Mouse (Mus musculus) left cerebral cortex, postnatal 25 days (tissue): ENCODE data around the gene Spock2. TPM values are rescaled to one million over a fixed set of nuclear protein-coding genes. Genes with fewer than 3 reads are reported as not detected.
"Not testable (repeated sequence)": the region's sequence is repeated elsewhere in the genome, so short reads cannot be mapped to it uniquely, and the experiment has no call there.

ENCODE experiments used
- DNase-seq, 2 experiments: peaks; one replicate each; pipeline ENCODE4 v3.0.0; 2022; ENCODE audit warnings: low spot score in 2 of 2, mixed read lengths in 1 of 2
- intact Hi-C: fragments of 180-260 bp; cut with DNase I; formaldehyde crosslinking; loops from one replicate; pipeline ENCODE4 v1.15.1; 2025
- microRNA-seq, 2 experiments: library from miRNA; unstranded; fragments of <30 nt; microRNA quantifications; one replicate each; pipeline ENCODE4 v1.2.0; 2022
- total RNA-seq, 2 experiments: library from RNA; stranded (reverse); gene quantifications; 2 replicates each; pipeline ENCODE4 v1.2.3; 2021

Spock2 gene
- total RNA-seq, 2 experiments from 2014 or later: 588 to 602 TPM

- no peak for DNase-seq
- intact Hi-C loops: no loop called here
These were observed 68.5 kb downstream of the Spock2 start for GRCm38 (mm10) chr10:60174506-60174905.

- intact Hi-C loops, DNase-seq: not testable (repeated sequence)
These were observed 69.3 kb downstream of the Spock2 start for GRCm38 (mm10) chr10:60175306-60175705.

Small RNAs within 50 kb of the gene (microRNA-seq; reads per million reads assigned to microRNA genes)
- gene Mir6906: 3.7 to 4.5 reads per million in 2 experiments

Other genes with a start within 250 kb of the Spock2 start
- gene Dnajb12, start 226.7 kb upstream of the Spock2 start, total RNA-seq: 10 to 100 TPM; 49.7 to 52.8 TPM
- gene Ddit4, start 154.4 kb upstream of the Spock2 start, total RNA-seq: 10 to 100 TPM; 40.8 to 42.6 TPM
- gene Ascc1, start 103.4 kb upstream of the Spock2 start, total RNA-seq: 10 to 100 TPM; 15.1 to 15.5 TPM
- gene Anapc16, start 103.1 kb upstream of the Spock2 start, total RNA-seq: 10 to 100 TPM; 62.9 to 63.5 TPM
- 1 to 10 TPM; 1.6 to 1.8 TPM for gene Chst3, start 113.0 kb downstream of the Spock2 start, total RNA-seq
- gene Psap, start 171.4 kb downstream of the Spock2 start, total RNA-seq: 1,000 to 10,000 TPM; 1,491 to 1,558 TPM
- 10 to 100 TPM; 26.6 to 32.3 TPM for gene Vsir, start 240.6 kb downstream of the Spock2 start, total RNA-seq